Mouse (Mus musculus): ENCODE measurements at regions not wholly inside any gene's neighbourhood (a gene's known extent, or its start where the extent isn't known, plus 50 kb on each side); places are given as distances from the start of the nearest gene placed in this dataset.

DNA sequence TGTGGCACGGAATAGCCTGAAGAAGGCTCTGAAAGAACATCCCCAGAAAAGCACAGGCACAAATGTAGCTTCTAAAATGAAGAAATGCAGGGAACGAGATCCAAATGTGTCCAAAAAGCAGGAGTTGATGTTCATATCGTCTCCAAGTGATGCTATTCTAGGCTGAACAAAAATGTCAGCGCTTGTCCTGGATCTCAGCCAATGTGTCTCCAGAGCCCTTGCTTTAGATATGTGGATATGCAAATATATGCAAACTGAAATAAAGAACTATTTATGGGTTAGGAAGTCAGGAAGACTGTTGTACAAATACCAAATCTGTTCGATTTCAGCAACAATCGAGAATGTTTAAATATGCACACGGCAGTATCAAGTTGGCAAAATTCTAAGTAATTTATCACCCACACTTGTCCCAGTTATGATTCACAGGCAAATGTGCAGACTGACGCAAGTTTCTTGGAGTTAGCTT lies 320.4 kb downstream of the Synb start:
- in situ Hi-C loops (cut with MboI, MseI), result no loop called here

- in situ Hi-C loops (cut with MboI, MseI), result no loop called here
These were observed 327.3 kb downstream of the Synb start for GRCm38 (mm10) chr14:68966758-68967157.

GRCm38 (mm10) chr14:68954577-68955460 lies 339.3 kb downstream of the Synb start:
- in situ Hi-C loops (cut with MboI, MseI), result loop anchor here (5.0 kb wide), 1 partner anchor 238 kb away; no protein-coding TSS in a partner anchor

GRCm38 (mm10) chr14:68945906-68946305 lies 348.2 kb downstream of the Synb start:
- in situ Hi-C loops (cut with MboI, MseI), result no loop called here

GRCm38 (mm10) chr14:68945434-68945833 lies 348.7 kb downstream of the Synb start:
- in situ Hi-C loops (cut with MboI, MseI), result no loop called here

- in situ Hi-C loops (cut with MboI, MseI), result no loop called here
These were observed 352.3 kb downstream of the Synb start for GRCm38 (mm10) chr14:68941759-68942158.

DNA sequence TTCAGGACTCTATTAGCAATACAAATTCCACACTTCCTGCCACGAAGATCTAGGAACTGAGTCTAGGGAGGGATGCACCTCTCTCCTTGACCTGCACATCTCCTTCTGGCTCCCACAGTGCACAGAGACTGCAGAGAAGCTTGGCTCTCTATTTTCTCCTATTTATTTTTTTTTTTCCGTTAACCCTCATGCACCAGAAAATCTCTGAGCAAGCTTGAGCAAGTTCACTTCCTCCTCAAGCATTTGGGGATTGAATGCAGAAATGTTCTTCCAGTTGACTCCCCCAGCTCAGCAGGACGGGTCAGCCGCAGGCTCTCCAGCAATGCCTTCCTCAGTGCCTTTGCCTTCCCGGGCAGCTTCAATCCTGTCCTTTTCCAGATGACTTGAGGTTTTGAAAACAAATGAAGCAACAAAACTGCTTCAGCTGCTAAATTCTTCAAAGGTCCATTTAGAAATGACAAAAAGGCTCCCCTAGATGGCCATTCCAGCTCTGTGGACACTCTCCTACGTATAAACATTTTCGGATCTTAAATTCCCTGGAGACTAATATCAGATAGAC lies 352.9 kb downstream of the Synb start:
- in situ Hi-C loops (cut with MboI, MseI), result no loop called here

GRCm38 (mm10) chr14:68935303-68935662 lies 358.8 kb downstream of the Synb start:
- in situ Hi-C loops (cut with MboI, MseI), result no loop called here

DNA sequence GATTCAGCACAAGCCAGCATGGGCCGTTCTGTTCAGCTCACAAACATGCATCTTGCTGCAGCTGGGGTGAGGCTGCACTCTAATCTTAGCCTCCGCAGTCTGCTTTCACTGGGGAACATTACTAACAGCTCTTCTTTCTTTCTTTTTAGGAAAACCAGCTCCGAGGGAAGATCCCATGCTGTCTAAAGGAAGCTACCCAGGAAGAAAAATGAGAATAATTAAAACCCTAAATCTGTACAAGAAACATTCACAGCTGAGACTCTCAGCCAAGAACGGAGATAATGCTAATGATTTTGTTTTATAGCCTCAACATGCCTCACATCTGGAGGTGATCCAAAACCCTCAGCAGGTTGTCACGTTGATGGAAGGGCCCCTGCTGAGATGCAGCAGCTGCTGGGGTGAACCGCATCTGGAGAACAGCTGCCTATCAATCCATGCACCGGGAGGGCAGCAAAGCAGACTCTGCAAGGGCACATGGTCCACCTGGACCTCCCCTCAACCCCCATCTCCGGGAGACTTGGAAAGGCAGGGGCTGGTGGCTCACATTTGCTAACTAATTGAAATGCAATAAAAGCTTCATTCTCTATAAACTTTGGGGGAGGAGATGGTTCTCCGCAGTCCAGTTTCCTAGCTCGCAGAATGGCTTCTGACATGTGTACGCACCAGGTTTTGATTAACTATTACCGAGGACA lies 359.3 kb downstream of the Synb start:
- in situ Hi-C loops (cut with MboI, MseI), result no loop called here

DNA sequence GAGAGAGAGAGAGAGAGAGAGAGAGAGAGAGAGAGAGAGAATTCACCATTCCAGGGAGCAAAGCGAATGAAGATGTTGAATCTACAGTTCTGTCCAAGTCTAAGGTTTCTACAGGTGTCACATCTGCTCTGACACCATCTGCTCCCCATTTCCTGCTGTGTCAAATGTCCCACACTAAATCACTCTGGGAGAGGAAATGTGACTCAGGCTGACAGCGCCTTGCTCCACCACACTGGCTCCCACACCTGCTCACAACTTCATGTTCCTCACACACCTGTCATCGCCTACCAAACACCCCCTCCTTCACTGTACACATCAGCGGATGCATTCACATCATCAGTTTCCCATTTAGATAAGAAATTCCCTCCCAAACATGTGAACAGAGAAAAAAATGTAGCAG lies 366.3 kb downstream of the Synb start:
- in situ Hi-C loops (cut with MboI, MseI), result no loop called here

DNA sequence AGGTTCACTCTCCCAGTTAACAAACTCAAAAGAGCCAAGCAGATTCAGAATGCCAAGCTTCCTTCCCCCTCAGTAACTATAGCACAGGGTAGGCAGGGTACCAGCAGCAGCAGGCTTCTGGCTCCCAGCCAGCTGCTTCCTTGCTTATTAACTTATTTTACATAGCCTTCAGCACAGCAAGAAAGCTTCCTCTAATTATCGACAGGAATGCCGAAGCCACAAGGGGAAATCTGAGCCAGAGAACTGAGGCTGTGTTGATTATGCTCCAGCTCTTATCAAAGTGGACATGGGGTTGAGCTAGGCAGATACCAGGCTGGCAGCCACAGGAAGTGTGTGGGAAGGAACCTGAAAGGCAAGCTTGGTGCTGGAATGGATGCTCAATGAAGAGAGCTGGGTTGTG lies 371.0 kb downstream of the Synb start:
- in situ Hi-C loops (cut with MboI, MseI), result no loop called here

DNA sequence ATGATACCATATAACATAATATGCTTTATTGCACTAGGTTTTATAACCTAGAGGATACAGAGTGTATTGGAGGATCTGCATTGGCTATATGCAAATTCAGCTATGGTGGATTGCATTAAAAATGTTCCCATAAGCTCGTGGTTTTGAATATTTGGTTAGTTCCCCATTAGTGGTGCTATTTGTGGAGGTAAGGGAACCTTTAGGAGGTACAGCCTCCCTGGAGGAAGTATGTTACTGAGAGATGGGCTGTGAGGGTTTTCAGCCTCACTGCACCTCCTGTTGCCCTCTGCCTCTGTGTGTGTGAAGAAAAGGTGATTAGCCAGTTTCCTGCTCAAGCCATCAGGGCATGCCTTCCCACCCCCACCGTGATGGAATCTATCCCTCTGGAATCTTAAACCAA lies 372.1 kb downstream of the Synb start:
- in situ Hi-C loops (cut with MboI, MseI), result no loop called here

DNA sequence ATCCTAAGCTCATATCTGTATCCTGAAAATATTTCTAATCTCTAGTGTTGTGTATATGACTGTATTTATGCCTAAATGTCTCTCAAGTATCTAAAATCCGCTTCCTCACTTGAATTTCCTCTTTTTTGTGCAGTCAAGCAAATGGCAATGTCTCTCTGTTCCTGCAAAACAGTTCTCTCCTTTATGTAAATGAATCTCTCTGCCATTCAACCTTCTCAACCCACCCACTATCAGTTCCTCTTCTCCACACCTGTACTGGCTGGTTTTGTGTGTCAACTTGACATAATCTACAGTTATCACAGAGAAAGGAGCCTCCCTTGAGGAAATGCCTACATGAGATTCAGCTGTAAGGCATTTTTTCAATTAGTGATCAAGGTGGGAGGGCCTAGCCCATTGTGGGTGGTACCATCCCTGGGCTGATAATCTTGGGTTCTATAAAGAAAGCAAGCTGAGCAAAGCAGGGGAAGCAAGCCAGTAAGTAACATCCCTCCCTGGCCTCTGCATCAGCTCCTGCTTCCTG lies 375.5 kb downstream of the Synb start:
- in situ Hi-C loops (cut with MboI, MseI), result no loop called here

DNA sequence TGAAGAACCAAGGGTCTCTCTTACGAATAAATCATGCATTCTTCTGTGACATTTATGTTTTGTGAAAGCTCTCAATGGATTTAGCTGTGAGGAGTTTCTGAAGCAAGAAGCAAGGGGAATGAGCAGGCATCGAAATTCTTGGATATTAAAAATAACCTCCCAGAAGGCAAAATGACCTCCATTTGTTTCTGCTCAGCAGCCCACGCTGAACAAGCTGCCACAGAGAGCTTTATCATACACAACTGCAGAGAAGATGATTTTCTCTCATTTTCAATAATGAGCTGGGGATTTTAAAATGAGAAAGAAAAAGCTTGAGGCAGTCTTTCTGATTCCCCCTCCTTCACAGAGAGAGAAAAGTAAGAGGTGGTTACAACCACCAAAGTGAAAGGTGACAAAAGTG lies 394.2 kb downstream of the Synb start:
- in situ Hi-C loops (cut with MboI, MseI), result no loop called here

GRCm38 (mm10) chr14:68877171-68877570 lies 416.9 kb downstream of the Synb start:
- in situ Hi-C loops (cut with MboI, MseI), result no loop called here

DNA sequence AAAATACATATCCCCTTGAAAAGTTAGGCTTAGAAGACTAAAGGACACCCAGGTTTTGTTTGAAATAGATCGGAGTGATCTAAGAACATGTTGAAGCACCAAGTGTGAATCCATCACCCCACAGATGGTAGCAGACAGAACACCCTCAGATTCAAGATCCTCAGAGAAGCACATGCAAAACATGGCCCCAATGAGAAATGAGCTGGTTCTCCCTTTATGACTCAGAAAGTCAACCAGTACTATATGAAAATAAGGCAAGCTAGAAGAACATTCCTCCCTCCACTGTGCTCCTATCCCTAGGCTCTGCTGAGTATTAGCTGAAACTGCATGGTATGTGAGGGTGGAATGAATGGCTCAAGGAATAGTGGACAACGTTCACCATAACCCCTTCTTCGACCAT lies 433.0 kb downstream of the Synb start:
- in situ Hi-C loops (cut with MboI, MseI), result no loop called here

- in situ Hi-C loops (cut with MboI, MseI), result no loop called here
These were observed 436.2 kb downstream of the Synb start for GRCm38 (mm10) chr14:68857948-68858347.

- in situ Hi-C loops (cut with MboI, MseI), result no loop called here
These were observed 445.6 kb downstream of the Synb start for GRCm38 (mm10) chr14:68848506-68848905.

- in situ Hi-C loops (cut with MboI, MseI), result no loop called here
These were observed 446.5 kb downstream of the Synb start for GRCm38 (mm10) chr14:68847609-68848008.

GRCm38 (mm10) chr14:68820241-68820640 lies 473.9 kb downstream of the Synb start:
- in situ Hi-C loops (cut with MboI, MseI), result loop anchor here (25.0 kb wide), 1 partner anchor 1883 kb away; no protein-coding TSS in a partner anchor

DNA sequence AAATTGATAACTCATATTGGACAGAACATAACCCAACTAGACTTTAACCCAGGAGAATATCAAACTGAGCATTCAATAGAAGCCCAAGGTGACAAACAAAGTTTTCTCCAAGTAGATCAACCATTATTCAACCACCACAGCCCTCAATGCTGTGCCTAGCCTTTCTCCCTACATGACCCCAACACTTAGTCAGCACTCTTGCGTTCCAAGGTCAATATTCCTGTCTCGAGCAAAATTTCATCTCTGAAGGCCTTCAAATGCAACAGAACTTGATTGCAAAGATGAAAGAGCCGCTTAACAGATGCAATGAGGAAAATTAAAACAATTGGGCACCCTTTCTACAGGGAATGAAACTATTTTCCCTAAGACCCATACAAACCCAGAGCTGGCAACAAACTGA lies 485.1 kb downstream of the Synb start:
- in situ Hi-C loops (cut with MboI, MseI), result loop anchor here (25.0 kb wide), 1 partner anchor 1872 kb away; no protein-coding TSS in a partner anchor

DNA sequence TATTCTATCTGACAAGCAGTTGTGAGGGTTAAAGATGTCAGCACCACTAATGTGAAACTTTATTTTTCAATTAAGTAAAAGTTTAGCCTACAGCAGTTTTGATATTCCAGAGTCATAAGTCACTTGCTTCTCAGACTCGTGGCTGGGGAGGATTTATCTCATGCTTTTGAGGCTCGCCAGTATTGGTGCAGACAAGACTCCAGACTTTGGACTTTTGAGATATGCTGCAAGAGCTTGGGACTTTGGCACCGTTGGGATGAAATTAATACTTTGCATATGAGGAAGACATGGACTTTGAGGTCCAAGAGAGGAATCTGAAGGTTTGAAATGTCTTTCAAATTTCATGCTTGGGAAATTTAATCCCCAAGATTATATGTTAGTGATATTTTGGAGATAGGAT lies 486.2 kb downstream of the Synb start:
- in situ Hi-C loops (cut with MboI, MseI), result loop anchor here (25.0 kb wide), 1 partner anchor 1871 kb away; no protein-coding TSS in a partner anchor

Measured in regulatory T cell (primary cell).